Mouse (Mus musculus): ENCODE results near the gene Pcnx2. TPM values are rescaled to one million over a fixed set of nuclear protein-coding genes. Genes with fewer than 3 reads are reported as not detected.

Pcnx2 gene
- total and polyA plus RNA-seq, 3 experiments, result not detected

- no peak overlapping the region for H3K4me3 ChIP-seq (replicated peaks in 1 of 3; ENCODE audit: low read depth in 2 of 3, low read length in 2 of 3, poor library complexity in 1 of 3)
- H3K36me3 ChIP-seq (replicated peaks in 1 of 2; ENCODE audit: control insufficient read depth in 1 of 2, insufficient read depth in 1 of 2, low read length in 1 of 2), result no peaks in the 10 kb centered on the region
- no peak overlapping the region for H3K4me2 ChIP-seq (ENCODE audit: insufficient read depth, low read depth, poor library complexity, severe bottlenecking)
- DNase-seq (ENCODE audit: extremely low read depth), result no peak
- dilution Hi-C loops (cut with MboI; ENCODE audit: extremely low pct_ligation_motif_present, extremely low pct_unique_long_range_greater_than_20kb, low sequenced_read_pairs) (no loop called here), in situ Hi-C loops (cut with MboI; ENCODE audit: low pct_ligation_motif_present, low pct_unique_long_range_greater_than_20kb, low sequenced_read_pairs) (no loop called here)
- no peaks in the 10 kb centered on the region for H3K4me1 ChIP-seq (ENCODE audit: control insufficient read depth in 1 of 2, insufficient read depth in 2 of 2)
- no peaks in the 10 kb centered on the region for H3K79me2 ChIP-seq (replicated peaks; ENCODE audit: control insufficient read depth, extremely low read depth, insufficient read depth, poor library complexity, severe bottlenecking)
- peaks cover 2% of the 10 kb centered on the region for H3K9me3 ChIP-seq (replicated peaks; ENCODE audit: low read length)
- H3K27ac ChIP-seq (ENCODE audit: insufficient read depth, low read depth), result no peak overlapping the region
- no peak for TF ChIP-seq ELF1 (IDR thresholded peaks at IDR 0.05; ENCODE audit: low read depth, low read length)
- no peak overlapping the region for H3K9ac ChIP-seq (ENCODE audit: insufficient read depth, low read depth)
- peaks cover 24% of the 10 kb centered on the region for H3K27me3 ChIP-seq (replicated peaks)
Observed at GRCm38 (mm10) chr8:125808826-125809225, 89.3 kb downstream of the Pcnx2 start.

- in situ Hi-C loops (cut with MboI; ENCODE audit: low pct_ligation_motif_present, low pct_unique_long_range_greater_than_20kb, low sequenced_read_pairs), result no loop called here
- no peak overlapping the region for H3K27ac ChIP-seq (ENCODE audit: insufficient read depth, low read depth)
- H3K9me3 ChIP-seq (replicated peaks; ENCODE audit: low read length), result no peaks in the 10 kb centered on the region
- H3K79me2 ChIP-seq (replicated peaks; ENCODE audit: control insufficient read depth, extremely low read depth, insufficient read depth, poor library complexity, severe bottlenecking), result no peaks in the 10 kb centered on the region
- H3K4me2 ChIP-seq (ENCODE audit: insufficient read depth, low read depth, poor library complexity, severe bottlenecking), result no peak overlapping the region
- no peak overlapping the region for H3K9ac ChIP-seq (ENCODE audit: insufficient read depth, low read depth)
- H3K27me3 ChIP-seq (replicated peaks), result peaks cover 21% of the 10 kb centered on the region
- H3K4me3 ChIP-seq (replicated peaks in 1 of 3; ENCODE audit: low read depth in 2 of 3, low read length in 2 of 3, poor library complexity in 1 of 3), result no peak overlapping the region
- H3K36me3 ChIP-seq (replicated peaks in 1 of 2; ENCODE audit: control insufficient read depth in 1 of 2, insufficient read depth in 1 of 2, low read length in 1 of 2), result no peaks in the 10 kb centered on the region
- dilution Hi-C loops (cut with MboI; ENCODE audit: extremely low pct_ligation_motif_present, extremely low pct_unique_long_range_greater_than_20kb, low sequenced_read_pairs), result no loop called here
- no peak for TF ChIP-seq JUND (conservative IDR thresholded peaks at IDR 0.05; ENCODE audit: low read depth, low read length)
- no peaks in the 10 kb centered on the region for H3K4me1 ChIP-seq (ENCODE audit: control insufficient read depth in 1 of 2, insufficient read depth in 2 of 2)
- no peak for DNase-seq (ENCODE audit: extremely low read depth)
Observed at GRCm38 (mm10) chr8:125807905-125808310, 90.2 kb downstream of the Pcnx2 start.

GRCm38 (mm10) chr8:125806459-125806858, 91.7 kb downstream of the Pcnx2 start:
- H3K4me3 ChIP-seq (replicated peaks in 1 of 3; ENCODE audit: low read depth in 2 of 3, low read length in 2 of 3, poor library complexity in 1 of 3), result no peak overlapping the region
- DNase-seq (ENCODE audit: extremely low read depth), result no peak
- no peak overlapping the region for H3K9ac ChIP-seq (ENCODE audit: insufficient read depth, low read depth)
- H3K79me2 ChIP-seq (replicated peaks; ENCODE audit: control insufficient read depth, extremely low read depth, insufficient read depth, poor library complexity, severe bottlenecking), result no peaks in the 10 kb centered on the region
- no peaks in the 10 kb centered on the region for H3K36me3 ChIP-seq (replicated peaks in 1 of 2; ENCODE audit: control insufficient read depth in 1 of 2, insufficient read depth in 1 of 2, low read length in 1 of 2)
- no peaks in the 10 kb centered on the region for H3K4me1 ChIP-seq (ENCODE audit: control insufficient read depth in 1 of 2, insufficient read depth in 2 of 2)
- H3K4me2 ChIP-seq (ENCODE audit: insufficient read depth, low read depth, poor library complexity, severe bottlenecking), result no peak overlapping the region
- in situ Hi-C loops (cut with MboI; ENCODE audit: low pct_ligation_motif_present, low pct_unique_long_range_greater_than_20kb, low sequenced_read_pairs) (no loop called here), dilution Hi-C loops (cut with MboI; ENCODE audit: extremely low pct_ligation_motif_present, extremely low pct_unique_long_range_greater_than_20kb, low sequenced_read_pairs) (no loop called here)
- no peaks in the 10 kb centered on the region for H3K9me3 ChIP-seq (replicated peaks; ENCODE audit: low read length)
- no peak overlapping the region for H3K27ac ChIP-seq (ENCODE audit: insufficient read depth, low read depth)
- TF ChIP-seq MAX (IDR thresholded peaks at IDR 0.05; ENCODE audit: low read length), result no peak
- TF ChIP-seq JUND (conservative IDR thresholded peaks at IDR 0.05; ENCODE audit: low read depth, low read length), result no peak
- TF ChIP-seq PAX5 (IDR thresholded peaks at IDR 0.05; ENCODE audit: low read length), result no peak
- H3K27me3 ChIP-seq (replicated peaks), result peaks cover 15% of the 10 kb centered on the region

- Histone ChIP-seq H3K9me3 (replicated peaks; ENCODE audit: low read length) (peaks cover 3% of the 10 kb centered on the region), H3K27ac (ENCODE audit: insufficient read depth, low read depth) (no peak overlapping the region), H3K79me2 (replicated peaks; ENCODE audit: control insufficient read depth, extremely low read depth, insufficient read depth, poor library complexity, severe bottlenecking) (no peaks in the 10 kb centered on the region), H3K4me1 (ENCODE audit: control insufficient read depth in 1 of 2, insufficient read depth in 2 of 2) (no peaks in the 10 kb centered on the region), H3K9ac (ENCODE audit: insufficient read depth, low read depth) (no peak overlapping the region), H3K4me3 (replicated peaks in 1 of 3; ENCODE audit: low read depth in 2 of 3, low read length in 2 of 3, poor library complexity in 1 of 3) (no peak overlapping the region), H3K27me3 (replicated peaks) (peaks cover 21% of the 10 kb centered on the region), H3K4me2 (ENCODE audit: insufficient read depth, low read depth, poor library complexity, severe bottlenecking) (no peak overlapping the region), H3K36me3 (replicated peaks in 1 of 2; ENCODE audit: control insufficient read depth in 1 of 2, insufficient read depth in 1 of 2, low read length in 1 of 2) (no peaks in the 10 kb centered on the region)
- in situ Hi-C loops (cut with MboI; ENCODE audit: low pct_ligation_motif_present, low pct_unique_long_range_greater_than_20kb, low sequenced_read_pairs), result no loop called here
- dilution Hi-C loops (cut with MboI; ENCODE audit: extremely low pct_ligation_motif_present, extremely low pct_unique_long_range_greater_than_20kb, low sequenced_read_pairs), result no loop called here
- DNase-seq (ENCODE audit: extremely low read depth), result no peak
- TF ChIP-seq ELF1 (IDR thresholded peaks at IDR 0.05; ENCODE audit: low read depth, low read length) (no peak), CTCF (conservative IDR thresholded peaks at IDR 0.05 in 1 of 2, IDR thresholded peaks at IDR 0.05 in 1 of 2; ENCODE audit: low read depth in 2 of 2, low read length in 2 of 2) (no peak)
Observed at GRCm38 (mm10) chr8:125796970-125797369, 101.1 kb downstream of the Pcnx2 start.
